Mouse (Mus musculus) olfactory bulb, adult 2 months (tissue): ENCODE data around the gene Pkdcc.

ENCODE experiments used
- CTCF ChIP-seq: fragments of 200-500 bp; IDR thresholded peaks from 2 replicates; pipeline ENCODE4 v1.5.1; 2012; ENCODE audit warnings: low read depth, mild to moderate bottlenecking, low read length, moderate library complexity; ENCODE audit not compliant: insufficient read depth
- POLR2A ChIP-seq: fragments of 200-500 bp; IDR thresholded peaks from 2 replicates; pipeline ENCODE4 v1.6.1; 2012; ENCODE audit warnings: mild to moderate bottlenecking, low read depth, low read length, moderate library complexity; ENCODE audit not compliant: insufficient read depth

DNA sequence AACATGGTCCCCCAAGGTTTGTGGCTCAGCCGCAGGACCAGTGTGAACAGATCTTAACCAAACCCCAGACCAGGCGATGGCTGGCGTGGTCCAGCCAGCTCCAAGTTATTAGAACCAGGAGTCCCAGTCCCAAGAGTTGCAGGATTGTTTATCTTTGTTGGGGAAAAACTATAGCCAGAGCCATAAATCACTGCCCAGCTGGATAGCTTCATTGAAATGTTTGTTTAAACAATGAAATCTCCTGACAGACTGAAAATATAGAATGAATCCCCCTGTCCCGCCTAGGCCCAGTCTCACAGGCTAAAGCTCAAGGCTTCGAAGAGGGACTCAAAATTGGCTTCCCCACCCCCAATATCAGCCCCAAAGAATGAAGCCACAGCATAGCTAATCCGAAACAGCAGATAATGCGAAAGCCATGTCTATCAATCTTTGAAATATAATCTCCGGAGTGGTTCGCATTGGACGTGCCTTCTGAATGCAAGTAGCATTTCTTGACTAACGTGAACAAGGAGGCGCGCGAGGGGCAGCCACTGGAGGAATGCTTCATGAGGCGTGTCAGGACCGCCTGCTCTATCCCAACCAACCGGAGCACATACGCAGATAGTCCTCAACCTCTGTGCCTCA, 35.9 kb downstream of the Pkdcc start:
- TF ChIP-seq CTCF (no peak), POLR2A (no peak)
